20 mouse cellular contexts compared by ENCODE assay signal in genomic region chr7:99978041-99978440, GRCm38 (mm10). TPM values are rescaled to one million over a fixed set of nuclear protein-coding genes. Genes with fewer than 3 reads are reported as not detected.
"Had no signal": no experiment of that assay in that cellular context is flagged by ENCODE, and none has a peak within 500 bp of the region (broad histone marks: within the 10 kb centered on the region; RNA-seq: fewer than 3 reads in every experiment).

No protein-coding gene starts in this region.

- H3K27ac ChIP-seq: intestine, embryonic 15.5 days; kidney, embryonic 15.5 days; limb, embryonic 15.5 days; macrophage; midbrain, embryonic 10.5 days; midbrain, embryonic 13.5 days; neural tube, embryonic 13.5 days had no signal

- H3K9me3 ChIP-seq: intestine, embryonic 15.5 days; kidney, embryonic 15.5 days; limb, embryonic 15.5 days; neural tube, embryonic 13.5 days had no signal

- H3K27me3 ChIP-seq: intestine, embryonic 15.5 days; kidney, embryonic 15.5 days; limb, embryonic 12.5 days; limb, embryonic 15.5 days; midbrain, embryonic 13.5 days; neural tube, embryonic 13.5 days had no signal

- H3K36me3 ChIP-seq: intestine, embryonic 15.5 days; kidney, embryonic 15.5 days; limb, embryonic 12.5 days; limb, embryonic 15.5 days; midbrain, embryonic 13.5 days; neural tube, embryonic 13.5 days had no signal

- H3K9ac ChIP-seq: intestine, embryonic 15.5 days; kidney, embryonic 15.5 days; limb, embryonic 15.5 days had no signal

- ATAC-seq: intestine, embryonic 15.5 days; lung, postnatal 0 days; midbrain, embryonic 13.5 days; midbrain, embryonic 16.5 days had no signal

- DNase-seq: kidney, adult 11 months; kidney, adult 8-10 months; kidney, postnatal 10 days; kidney, postnatal 36 days; lung, embryonic 14.5 days; thymus, adult 18-20 months; thymus, postnatal 36 days had no signal

RNA-seq across cellular contexts. Expression of gene Chrdl2, which starts 27.9 kb away (rescaled TPM):
- total RNA-seq: monocyte, adult 5-6 weeks; neutrophil, adult 5-6 weeks had no signal
- polyA plus RNA-seq: macrophage; midbrain, embryonic 13.5 days; myocyte had no signal
